Mouse (Mus musculus) olfactory bulb, adult 2 months (tissue): ENCODE measurements around the gene Ubxn11.

ENCODE experiments used
- CTCF ChIP-seq: fragments of 200-500 bp; IDR thresholded peaks from 2 replicates; pipeline ENCODE4 v1.5.1; 2012; ENCODE audit warnings: low read depth, mild to moderate bottlenecking, low read length, moderate library complexity; ENCODE audit not compliant: insufficient read depth
- POLR2A ChIP-seq: fragments of 200-500 bp; IDR thresholded peaks from 2 replicates; pipeline ENCODE4 v1.6.1; 2012; ENCODE audit warnings: mild to moderate bottlenecking, low read depth, low read length, moderate library complexity; ENCODE audit not compliant: insufficient read depth

DNA sequence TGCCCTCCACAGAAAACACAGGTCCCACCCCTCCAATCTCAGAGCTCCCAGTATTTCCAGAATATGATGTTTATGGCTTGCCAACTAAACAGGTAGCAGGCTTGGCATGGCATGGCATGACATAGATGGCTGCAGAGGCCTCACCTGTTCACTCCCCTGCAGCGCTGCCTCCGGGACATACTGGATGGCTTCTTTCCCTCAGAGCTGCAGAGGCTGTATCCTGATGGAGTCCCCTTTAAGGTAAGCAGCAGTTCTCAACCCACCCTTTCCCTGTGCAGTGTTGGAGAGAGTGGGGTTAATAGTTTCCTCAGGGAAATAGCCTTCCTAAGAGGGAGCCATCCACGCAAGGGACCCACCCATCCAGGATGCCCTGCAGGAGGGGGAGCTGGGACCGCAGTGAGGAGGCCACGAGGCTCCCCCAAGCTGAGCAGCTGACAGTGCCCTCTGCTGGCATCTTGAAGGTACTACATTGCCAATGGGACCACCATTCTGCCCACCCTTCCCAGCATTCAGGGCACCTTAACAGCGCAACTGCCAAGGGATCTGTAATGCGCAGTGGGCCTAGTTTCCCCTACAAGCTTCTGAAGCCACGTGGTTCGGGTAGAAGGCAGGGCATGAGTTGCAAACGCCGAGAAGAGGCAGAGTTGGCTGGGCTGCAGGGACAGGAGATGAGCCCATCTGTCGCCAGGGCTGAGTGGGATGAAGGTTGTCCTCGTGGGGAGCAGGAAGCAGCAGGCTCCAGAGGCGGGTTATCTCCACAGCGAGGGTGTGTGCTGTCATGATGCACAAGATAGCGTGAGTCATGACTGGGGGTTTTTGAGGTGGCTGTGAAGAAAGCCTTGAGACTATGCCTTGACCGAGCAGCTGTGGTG lies 21.5 kb downstream of the Ubxn11 start:
- TF ChIP-seq POLR2A, result no peak
- peak; percentile 90 for TF ChIP-seq CTCF
